Mouse (Mus musculus) intestine, embryonic 16.5 days (tissue): ENCODE results near the gene Pars2. TPM values are rescaled to one million over a fixed set of nuclear protein-coding genes. Genes with fewer than 3 reads are reported as not detected.

Experiments used
- ATAC-seq: fragments of 200-750 bp; cut with Nextera tagmentation; 2 replicates; pipeline ENCODE4 v1.8.0; 2017; ENCODE audit warnings: moderate TSS enrichment, moderate library complexity
- H3K27ac ChIP-seq: fragments of 300-500 bp; sonication (generic); 2 replicates; pipeline ENCODE4 v1.5.1; 2014; ENCODE audit warnings: mild to moderate bottlenecking, low read length
- H3K27me3 ChIP-seq: fragments of 300-500 bp; sonication (generic); replicated peaks from 2 replicates; pipeline ENCODE4 v1.6.1; 2014; ENCODE audit warnings: low read length, control low read depth, mixed read lengths; ENCODE audit not compliant: control insufficient read depth, insufficient read depth
- H3K36me3 ChIP-seq: fragments of 300-500 bp; sonication (generic); 2 replicates; pipeline ENCODE4 v1.6.1; 2014; ENCODE audit warnings: low read length, control low read depth; ENCODE audit not compliant: control insufficient read depth, insufficient read depth
- H3K4me1 ChIP-seq: fragments of 300-500 bp; sonication (generic); 2 replicates; pipeline ENCODE4 v1.6.1; 2014; ENCODE audit warnings: low read length, control low read depth, mixed read lengths; ENCODE audit not compliant: control insufficient read depth, insufficient read depth
- H3K4me2 ChIP-seq: fragments of 300-500 bp; sonication (generic); 2 replicates; pipeline ENCODE4 v1.6.1; 2014; ENCODE audit warnings: low read depth, low read length, control low read depth
- H3K4me3 ChIP-seq: fragments of 300-500 bp; sonication (generic); 2 replicates; pipeline ENCODE4 v1.5.1; 2014; ENCODE audit warnings: mild to moderate bottlenecking, low read length
- H3K9ac ChIP-seq: fragments of 300-500 bp; sonication (generic); 2 replicates; pipeline ENCODE4 v1.6.1; 2014; ENCODE audit warnings: low read depth, low read length
- H3K9me3 ChIP-seq: fragments of 300-500 bp; sonication (generic); 2 replicates; pipeline ENCODE4 v1.6.1; 2016; ENCODE audit warnings: low read length, control low read depth; ENCODE audit not compliant: control insufficient read depth
- WGBS: fragments of 180-500 bp; shearing (Covaris S2); extraction: QIAGEN DNeasy Blood & Tissue Kit; methylation state at CpG from one replicate; pipeline ENCODE4 v1.1.7; 2014; 5-methylcytosine and 5-hydroxymethylcytosine counted together
- polyA plus RNA-seq: library from polyadenylated mRNA; unstranded; fragments of >200 nt; fragmentation: Nextera tagmentation; extraction: Ambion mirVana; gene quantifications from 2 replicates; pipeline ENCODE4 v1.2.1, GENCODE M21; 2015

The Pars2 gene
- polyA plus RNA-seq: 15.9 TPM in 2 replicates

- H3K4me3 ChIP-seq: peak within 1 kb of the TSS; percentile 73
- H3K27me3 ChIP-seq: no peaks in the 10 kb centered on the region
- H3K27ac ChIP-seq: peak within 1 kb of the TSS; percentile 45; the same call in 1 of the 2 replicates
- peak within 1 kb of the TSS; percentile 89 for H3K4me2 ChIP-seq
- peaks cover 9% of the 10 kb centered on the region for H3K4me1 ChIP-seq
- H3K36me3 ChIP-seq: 0 out of 2 replicates have a peak, but pooled peaks cover 5% of the 10 kb centered on the region
- peak; percentile 98 for ATAC-seq
- peak within 1 kb of the TSS; percentile 81 for H3K9ac ChIP-seq
- 1% methylated on average over 40 of the region's 40 CpGs for WGBS
- H3K9me3 ChIP-seq: no peaks in the 10 kb centered on the region
These were observed at the start of gene Pars2 for GRCm38 (mm10) chr4:106650833-106651527. Gene Pars2 (plus strand): TSS chr4:106651069.

- WGBS: 40% methylated on average over 18 of the region's 18 CpGs
- Histone ChIP-seq H3K9ac (no peak overlapping the region), H3K4me3 (no peak overlapping the region)
These were observed 44.0 kb upstream of the Pars2 start for GRCm38 (mm10) chr4:106606639-106607554.

GRCm38 (mm10) chr4:106607905-106608304, 43.0 kb upstream of the Pars2 start:
- Histone ChIP-seq H3K4me3 (no peak overlapping the region), H3K9ac (no peak overlapping the region), H3K4me1 (no peaks in the 10 kb centered on the region), H3K27ac (no peak overlapping the region), H3K36me3 (no peaks in the 10 kb centered on the region), H3K4me2 (no peak overlapping the region), H3K27me3 (no peaks in the 10 kb centered on the region), H3K9me3 (no peaks in the 10 kb centered on the region)
- 88% methylated on average over 1 of the region's 1 CpGs for WGBS
- no peak for ATAC-seq

More at GRCm38 (mm10) chr4:106606639-106607554, 44.0 kb upstream of the Pars2 start:
- no peaks in the 10 kb centered on the region for H3K9me3 ChIP-seq
- H3K4me2 ChIP-seq: no peak overlapping the region
- no peaks in the 10 kb centered on the region for H3K36me3 ChIP-seq
- no peak overlapping the region for H3K27ac ChIP-seq
- ATAC-seq: peak; percentile 84
- no peaks in the 10 kb centered on the region for H3K27me3 ChIP-seq
- no peaks in the 10 kb centered on the region for H3K4me1 ChIP-seq

GRCm38 (mm10) chr4:106613105-106613504, 37.8 kb upstream of the Pars2 start:
- Histone ChIP-seq H3K4me2 (no peak overlapping the region), H3K4me3 (no peak overlapping the region), H3K27ac (no peak overlapping the region), H3K4me1 (peaks cover 7% of the 10 kb centered on the region), H3K27me3 (no peaks in the 10 kb centered on the region), H3K9me3 (no peaks in the 10 kb centered on the region), H3K36me3 (no peaks in the 10 kb centered on the region), H3K9ac (no peak overlapping the region)
- ATAC-seq: no peak
- 78% methylated on average over 8 of the region's 8 CpGs for WGBS

- H3K27ac ChIP-seq: no peak overlapping the region
- H3K27me3 ChIP-seq: no peaks in the 10 kb centered on the region
- H3K4me1 ChIP-seq: peaks cover 7% of the 10 kb centered on the region
- no peaks in the 10 kb centered on the region for H3K9me3 ChIP-seq
- no peaks in the 10 kb centered on the region for H3K36me3 ChIP-seq
- ATAC-seq: no peak
- H3K9ac ChIP-seq: no peak overlapping the region
- H3K4me2 ChIP-seq: no peak overlapping the region
- no peak overlapping the region for H3K4me3 ChIP-seq
- whole genome bisulfite sequencing: 64% methylated on average over 3 of the region's 3 CpGs
These were observed 37.3 kb upstream of the Pars2 start for GRCm38 (mm10) chr4:106613560-106613959.

- no peaks in the 10 kb centered on the region for H3K9me3 ChIP-seq
- no peak overlapping the region for H3K4me3 ChIP-seq
- no peak overlapping the region for H3K4me2 ChIP-seq
- H3K4me1 ChIP-seq: peaks cover 7% of the 10 kb centered on the region
- ATAC-seq: peak; percentile 58
- peak overlapping the region; percentile 17; the same call in 1 of the 2 replicates for H3K9ac ChIP-seq
- no peaks in the 10 kb centered on the region for H3K36me3 ChIP-seq
- H3K27me3 ChIP-seq: no peaks in the 10 kb centered on the region
- WGBS: 44% methylated on average over 7 of the region's 7 CpGs
- H3K27ac ChIP-seq: no peak overlapping the region
These were observed 36.6 kb upstream of the Pars2 start for GRCm38 (mm10) chr4:106614180-106614797.

GRCm38 (mm10) chr4:106614881-106615280, 36.0 kb upstream of the Pars2 start:
- Histone ChIP-seq H3K4me3 (no peak overlapping the region), H3K4me2 (no peak overlapping the region), H3K27me3 (no peaks in the 10 kb centered on the region), H3K27ac (no peak overlapping the region), H3K9me3 (no peaks in the 10 kb centered on the region), H3K36me3 (no peaks in the 10 kb centered on the region), H3K4me1 (peaks cover 7% of the 10 kb centered on the region), H3K9ac (no peak overlapping the region)
- no peak for ATAC-seq
- WGBS: 86% methylated on average over 9 of the region's 9 CpGs

- H3K9ac ChIP-seq: no peak overlapping the region
- H3K27ac ChIP-seq: no peak overlapping the region
- ATAC-seq: no peak
- H3K4me1 ChIP-seq: peaks cover 7% of the 10 kb centered on the region
- 76% methylated on average over 12 of the region's 12 CpGs for WGBS
- H3K27me3 ChIP-seq: no peaks in the 10 kb centered on the region
- no peak overlapping the region for H3K4me2 ChIP-seq
- no peak overlapping the region for H3K4me3 ChIP-seq
- H3K9me3 ChIP-seq: no peaks in the 10 kb centered on the region
- H3K36me3 ChIP-seq: no peaks in the 10 kb centered on the region
These were observed 35.2 kb upstream of the Pars2 start for GRCm38 (mm10) chr4:106615637-106616036.

GRCm38 (mm10) chr4:106617056-106617455, 33.8 kb upstream of the Pars2 start, which contains the start of gene Lexm:
Gene Lexm (minus strand): TSS chr4:106617241.
- Histone ChIP-seq H3K27ac (no peak within 1 kb of the TSS), H3K9me3 (no peaks in the 10 kb centered on the region), H3K4me3 (peak within 1 kb of the TSS; percentile 24; the same call in 1 of the 2 replicates), H3K27me3 (peaks cover 5% of the 10 kb centered on the region; the same call in 1 of the 2 replicates), H3K9ac (no peak within 1 kb of the TSS), H3K4me1 (peaks cover 12% of the 10 kb centered on the region), H3K36me3 (no peaks in the 10 kb centered on the region), H3K4me2 (peak within 1 kb of the TSS; percentile 56)
- ATAC-seq: no peak
- 3% methylated on average over 18 of the region's 19 CpGs for WGBS
